Mouse (Mus musculus) B cell, adult 2 months (primary cell): ENCODE data around the gene Il18bp.
A peak's percentile ranks its signal among the peaks of the same experiment; 100 is the strongest.

Experiments
- DNase-seq, 2 experiments: peaks; one replicate each; pipeline ENCODE4 v3.0.0; 2022

The Il18bp gene

GRCm38 (mm10) chr7:102000921-102001630 lies 17.4 kb downstream of the Il18bp start:
- DNase-seq: no peak

- DNase-seq: no peak
Measured at GRCm38 (mm10) chr7:102000296-102000695, 18.2 kb downstream of the Il18bp start.

GRCm38 (mm10) chr7:101999461-102000151 lies 18.9 kb downstream of the Il18bp start:
- DNase-seq: no peak

- DNase-seq: peak; percentile 80 to 82
Measured at GRCm38 (mm10) chr7:101998194-101998927, 20.1 kb downstream of the Il18bp start.

- DNase-seq: peak; percentile 14 to 17
Measured at GRCm38 (mm10) chr7:101994241-101994640, 24.2 kb downstream of the Il18bp start.

GRCm38 (mm10) chr7:101985081-101985480 lies 33.4 kb downstream of the Il18bp start:
- DNase-seq: no peak

- no peak for DNase-seq
Measured at GRCm38 (mm10) chr7:101982735-101983134, 35.8 kb downstream of the Il18bp start.

- DNase-seq: no peak
Measured at GRCm38 (mm10) chr7:101974505-101974904, 44.0 kb downstream of the Il18bp start.

- DNase-seq: no peak
Measured at GRCm38 (mm10) chr7:101973730-101974129, 44.8 kb downstream of the Il18bp start.

- no peak for DNase-seq
Measured at GRCm38 (mm10) chr7:101971721-101972120, 46.8 kb downstream of the Il18bp start.

- peak; percentile 70 to 71 for DNase-seq
Measured at GRCm38 (mm10) chr7:101970821-101971461, 47.5 kb downstream of the Il18bp start.

GRCm38 (mm10) chr7:101970429-101970775 lies 48.1 kb downstream of the Il18bp start:
- peak in 1 of 2 experiments; percentile 79 for DNase-seq

- peak; percentile 83 to 87 for DNase-seq
Measured at GRCm38 (mm10) chr7:101969694-101970428, 48.6 kb downstream of the Il18bp start.

GRCm38 (mm10) chr7:101968751-101969150 lies 49.7 kb downstream of the Il18bp start:
- no peak for DNase-seq

- no peak for DNase-seq
Measured at GRCm38 (mm10) chr7:101967256-101967655, 51.2 kb downstream of the Il18bp start.

GRCm38 (mm10) chr7:101965606-101966005 lies 52.9 kb downstream of the Il18bp start:
- DNase-seq: no peak
